Mouse (Mus musculus): ENCODE data around the gene Tulp1. TPM values are rescaled to one million over a fixed set of nuclear protein-coding genes. Genes with fewer than 3 reads are reported as not detected.
A peak's percentile ranks its signal among the peaks of the same experiment; 100 is the strongest.

The Tulp1 gene
- polyA plus RNA-seq, 1 experiment from 2014 or later = 3.4 TPM

GRCm38 (mm10) chr17:28374494-28374893 is 9.5 kb upstream of the Tulp1 start:
- H3K27me3 ChIP-seq (ENCODE audit: control insufficient read depth, insufficient read depth, low read length) = peaks cover 12% of the 10 kb centered on the region
- no peak overlapping the region for H3K4me2 ChIP-seq (ENCODE audit: low read depth, severe bottlenecking)
- 0 out of 2 replicates have a peak, but pooled peaks cover 2% of the 10 kb centered on the region for H3K4me1 ChIP-seq (ENCODE audit: control insufficient read depth, insufficient read depth, low read length)
- DNase-seq (ENCODE audit: low spot score) = no peak
- ATAC-seq (ENCODE audit: insufficient number of reproducible peaks, low FRiP score, low TSS enrichment, low read depth) = no peak
- no peaks in the 10 kb centered on the region for H3K9me3 ChIP-seq (ENCODE audit: control insufficient read depth, low read length)
- WGBS = 16% methylated on average over 16 of the region's 16 CpGs
- H3K36me3 ChIP-seq (ENCODE audit: control insufficient read depth, insufficient read depth, low read length) = no peaks in the 10 kb centered on the region
- no peak overlapping the region for H3K27ac ChIP-seq (replicated peaks; ENCODE audit: low read depth, low read length)
- H3K9ac ChIP-seq (ENCODE audit: low read length) = no peak overlapping the region
- no peak overlapping the region for H3K4me3 ChIP-seq (ENCODE audit: low read depth, low read length)

- peaks cover 12% of the 10 kb centered on the region for H3K27me3 ChIP-seq (ENCODE audit: control insufficient read depth, insufficient read depth, low read length)
- DNase-seq (ENCODE audit: low spot score) (peak; percentile 77), ATAC-seq (ENCODE audit: insufficient number of reproducible peaks, low FRiP score, low TSS enrichment, low read depth) (no peak)
- no peak overlapping the region for H3K27ac ChIP-seq (replicated peaks; ENCODE audit: low read depth, low read length)
- H3K4me2 ChIP-seq (ENCODE audit: low read depth, severe bottlenecking) = no peak overlapping the region
- 0 out of 2 replicates have a peak, but pooled peaks cover 2% of the 10 kb centered on the region for H3K4me1 ChIP-seq (ENCODE audit: control insufficient read depth, insufficient read depth, low read length)
- H3K36me3 ChIP-seq (ENCODE audit: control insufficient read depth, insufficient read depth, low read length) = no peaks in the 10 kb centered on the region
- H3K9me3 ChIP-seq (ENCODE audit: control insufficient read depth, low read length) = no peaks in the 10 kb centered on the region
- no peak overlapping the region for H3K9ac ChIP-seq (ENCODE audit: low read length)
- H3K4me3 ChIP-seq (ENCODE audit: low read depth, low read length) = no peak overlapping the region
- 15% methylated on average over 10 of the region's 10 CpGs for WGBS
Measured at GRCm38 (mm10) chr17:28373821-28374220, 8.8 kb upstream of the Tulp1 start.

DNA sequence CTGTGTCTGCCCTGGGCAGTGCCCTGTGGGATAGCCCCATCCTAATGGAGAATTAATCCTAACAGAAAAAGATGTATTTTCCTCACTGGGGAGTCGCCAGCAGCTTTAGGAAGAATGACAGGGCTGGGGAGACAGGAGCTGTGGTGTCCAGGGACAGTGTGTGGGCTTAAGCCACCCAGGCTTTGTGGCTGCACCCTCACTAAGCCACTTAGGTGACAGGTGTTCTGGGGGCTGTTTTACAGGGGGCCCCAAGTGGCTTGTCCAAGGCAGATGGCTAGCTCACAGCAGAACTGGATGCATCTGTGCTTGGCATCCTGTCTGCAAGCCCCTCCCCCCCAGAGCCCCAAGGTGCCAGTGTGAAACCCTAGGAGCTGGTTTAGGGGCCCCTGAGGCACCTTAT is 6.9 kb upstream of the Tulp1 start:
- no peak for ATAC-seq (ENCODE audit: insufficient number of reproducible peaks, low FRiP score, low TSS enrichment, low read depth)
- no peak for DNase-seq (ENCODE audit: low spot score)
- WGBS = 45% methylated on average over 1 of the region's 1 CpGs
- Histone ChIP-seq H3K9me3 (ENCODE audit: control insufficient read depth, low read length) (no peaks in the 10 kb centered on the region), H3K36me3 (ENCODE audit: control insufficient read depth, insufficient read depth, low read length) (no peaks in the 10 kb centered on the region), H3K27me3 (ENCODE audit: control insufficient read depth, insufficient read depth, low read length) (peaks cover 12% of the 10 kb centered on the region), H3K4me2 (ENCODE audit: low read depth, severe bottlenecking) (no peak overlapping the region), H3K4me1 (ENCODE audit: control insufficient read depth, insufficient read depth, low read length) (0 out of 2 replicates have a peak, but pooled peaks cover 2% of the 10 kb centered on the region), H3K4me3 (ENCODE audit: low read depth, low read length) (no peak overlapping the region), H3K27ac (replicated peaks; ENCODE audit: low read depth, low read length) (no peak overlapping the region), H3K9ac (ENCODE audit: low read length) (no peak overlapping the region)

- H3K36me3 ChIP-seq (ENCODE audit: control insufficient read depth, insufficient read depth, low read length) = no peaks in the 10 kb centered on the region
- 0 out of 2 replicates have a peak, but pooled peaks cover 2% of the 10 kb centered on the region for H3K4me1 ChIP-seq (ENCODE audit: control insufficient read depth, insufficient read depth, low read length)
- no peak overlapping the region for H3K4me2 ChIP-seq (ENCODE audit: low read depth, severe bottlenecking)
- no peak overlapping the region for H3K9ac ChIP-seq (ENCODE audit: low read length)
- ATAC-seq (ENCODE audit: insufficient number of reproducible peaks, low FRiP score, low TSS enrichment, low read depth) (no peak), DNase-seq (ENCODE audit: low spot score) (no peak)
- 76% methylated on average over 2 of the region's 2 CpGs for WGBS
- no peak overlapping the region for H3K4me3 ChIP-seq (ENCODE audit: low read depth, low read length)
- no peak overlapping the region for H3K27ac ChIP-seq (replicated peaks; ENCODE audit: low read depth, low read length)
- H3K9me3 ChIP-seq (ENCODE audit: control insufficient read depth, low read length) = no peaks in the 10 kb centered on the region
- peaks cover 12% of the 10 kb centered on the region for H3K27me3 ChIP-seq (ENCODE audit: control insufficient read depth, insufficient read depth, low read length)
Measured at GRCm38 (mm10) chr17:28371286-28371685, 6.3 kb upstream of the Tulp1 start.

GRCm38 (mm10) chr17:28369056-28369455 is 4.0 kb upstream of the Tulp1 start:
- Histone ChIP-seq H3K27ac (replicated peaks; ENCODE audit: low read depth, low read length) (no peak overlapping the region), H3K36me3 (ENCODE audit: control insufficient read depth, insufficient read depth, low read length) (no peaks in the 10 kb centered on the region), H3K9ac (ENCODE audit: low read length) (no peak overlapping the region), H3K9me3 (ENCODE audit: control insufficient read depth, low read length) (no peaks in the 10 kb centered on the region), H3K4me2 (ENCODE audit: low read depth, severe bottlenecking) (no peak overlapping the region), H3K4me1 (ENCODE audit: control insufficient read depth, insufficient read depth, low read length) (peaks cover 9% of the 10 kb centered on the region), H3K4me3 (ENCODE audit: low read depth, low read length) (no peak overlapping the region), H3K27me3 (ENCODE audit: control insufficient read depth, insufficient read depth, low read length) (peaks cover 17% of the 10 kb centered on the region)
- ATAC-seq (ENCODE audit: insufficient number of reproducible peaks, low FRiP score, low TSS enrichment, low read depth) = no peak
- 82% methylated on average over 5 of the region's 5 CpGs for WGBS
- no peak for DNase-seq (ENCODE audit: low spot score)

DNA sequence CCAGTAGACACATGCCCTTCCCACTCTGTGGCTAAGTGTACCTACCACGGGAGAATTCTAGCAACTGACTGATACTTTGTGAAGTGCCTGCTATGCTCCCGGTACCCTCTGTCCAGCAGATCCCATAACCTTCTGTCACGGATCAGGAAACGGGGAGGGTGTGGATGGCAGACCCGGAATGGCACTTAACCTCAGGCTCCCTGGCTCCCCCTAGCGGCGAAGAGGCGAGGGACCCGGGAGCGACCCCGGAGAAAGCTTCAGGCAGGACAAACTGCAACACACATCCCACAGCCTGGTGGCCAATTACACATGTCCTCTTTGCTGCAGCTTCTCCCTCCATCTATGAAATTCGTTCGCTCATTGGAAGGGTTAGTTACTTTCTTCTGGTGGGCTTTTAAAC is 3.4 kb upstream of the Tulp1 start:
- Histone ChIP-seq H3K9ac (ENCODE audit: low read length) (no peak overlapping the region), H3K4me1 (ENCODE audit: control insufficient read depth, insufficient read depth, low read length) (peaks cover 12% of the 10 kb centered on the region), H3K4me3 (ENCODE audit: low read depth, low read length) (no peak overlapping the region), H3K27ac (replicated peaks; ENCODE audit: low read depth, low read length) (no peak overlapping the region), H3K27me3 (ENCODE audit: control insufficient read depth, insufficient read depth, low read length) (peaks cover 23% of the 10 kb centered on the region), H3K9me3 (ENCODE audit: control insufficient read depth, low read length) (no peaks in the 10 kb centered on the region), H3K36me3 (ENCODE audit: control insufficient read depth, insufficient read depth, low read length) (no peaks in the 10 kb centered on the region), H3K4me2 (ENCODE audit: low read depth, severe bottlenecking) (no peak overlapping the region)
- ATAC-seq (ENCODE audit: insufficient number of reproducible peaks, low FRiP score, low TSS enrichment, low read depth) (no peak), DNase-seq (ENCODE audit: low spot score) (peak; percentile 91)
- 5% methylated on average over 13 of the region's 13 CpGs for WGBS

DNA sequence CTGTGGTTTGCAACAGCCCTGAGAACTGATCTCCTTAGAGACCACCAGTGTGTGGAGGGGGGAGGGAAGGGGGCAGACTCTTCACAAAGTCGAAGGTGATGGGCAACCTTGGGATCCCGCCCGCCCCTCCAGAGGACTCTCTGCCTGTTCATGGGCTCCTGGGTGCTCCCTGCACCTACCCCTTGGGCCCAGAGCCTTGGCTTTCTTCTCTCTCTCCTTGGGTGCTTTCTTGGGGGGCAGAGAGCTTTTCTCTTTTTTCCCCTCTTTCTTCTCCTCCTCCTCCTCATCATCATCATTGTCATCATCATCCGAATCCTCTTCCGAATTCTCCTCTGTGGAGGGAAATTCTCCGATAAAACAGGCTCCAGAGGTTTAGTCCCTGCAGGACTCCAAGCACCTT is 1.5 kb downstream of the Tulp1 start:
- Histone ChIP-seq H3K4me2 (ENCODE audit: low read depth, severe bottlenecking) (no peak overlapping the region; the same call in 1 of the 2 replicates), H3K27me3 (ENCODE audit: control insufficient read depth, insufficient read depth, low read length) (peaks cover 34% of the 10 kb centered on the region), H3K9ac (ENCODE audit: low read length) (no peak overlapping the region), H3K36me3 (ENCODE audit: control insufficient read depth, insufficient read depth, low read length) (no peaks in the 10 kb centered on the region; the same call in 1 of the 2 replicates), H3K9me3 (ENCODE audit: control insufficient read depth, low read length) (no peaks in the 10 kb centered on the region), H3K4me1 (ENCODE audit: control insufficient read depth, insufficient read depth, low read length) (peaks cover 12% of the 10 kb centered on the region), H3K4me3 (ENCODE audit: low read depth, low read length) (no peak overlapping the region), H3K27ac (replicated peaks; ENCODE audit: low read depth, low read length) (no peak overlapping the region)
- ATAC-seq (ENCODE audit: insufficient number of reproducible peaks, low FRiP score, low TSS enrichment, low read depth) (no peak), DNase-seq (ENCODE audit: low spot score) (no peak)
- WGBS = 10% methylated on average over 6 of the region's 6 CpGs

- H3K9me3 ChIP-seq (ENCODE audit: control insufficient read depth, low read length) = no peaks in the 10 kb centered on the region
- no peaks in the 10 kb centered on the region; the same call in 1 of the 2 replicates for H3K36me3 ChIP-seq (ENCODE audit: control insufficient read depth, insufficient read depth, low read length)
- peaks cover 12% of the 10 kb centered on the region for H3K4me1 ChIP-seq (ENCODE audit: control insufficient read depth, insufficient read depth, low read length)
- no peak overlapping the region for H3K27ac ChIP-seq (replicated peaks; ENCODE audit: low read depth, low read length)
- H3K4me3 ChIP-seq (ENCODE audit: low read depth, low read length) = peak overlapping the region; percentile 16
- DNase-seq (ENCODE audit: low spot score) (peak; percentile 49), ATAC-seq (ENCODE audit: insufficient number of reproducible peaks, low FRiP score, low TSS enrichment, low read depth) (no peak)
- H3K4me2 ChIP-seq (ENCODE audit: low read depth, severe bottlenecking) = peak overlapping the region; percentile 49
- WGBS = 2% methylated on average over 25 of the region's 25 CpGs
- peak overlapping the region; percentile 52 for H3K9ac ChIP-seq (ENCODE audit: low read length)
- peaks cover 40% of the 10 kb centered on the region for H3K27me3 ChIP-seq (ENCODE audit: control insufficient read depth, insufficient read depth, low read length)
Measured at GRCm38 (mm10) chr17:28362653-28363292, 2.2 kb downstream of the Tulp1 start.
